Comparison of ENCODE assay signal across 23 mouse cellular contexts in the genomic region with DNA sequence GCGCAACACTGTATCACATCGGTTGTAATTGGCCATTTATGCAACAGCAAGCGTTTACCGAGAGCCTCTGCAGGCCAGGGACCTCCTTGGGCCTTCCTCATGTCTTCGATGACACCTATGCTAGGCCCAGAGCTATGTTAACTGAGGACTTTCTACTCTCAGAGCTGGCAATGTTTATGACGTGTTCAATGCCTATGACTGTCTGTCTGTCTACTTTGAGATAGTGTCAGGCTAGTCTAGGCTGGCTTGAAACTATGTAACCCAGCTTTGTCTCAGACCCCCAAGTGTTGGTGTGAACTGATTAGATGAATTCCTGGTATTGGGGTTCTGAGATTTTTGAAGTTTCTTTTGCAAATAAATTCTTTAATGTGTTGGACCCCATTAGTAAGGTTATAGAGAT.
DNase-seq lines count a peak whose midpoint lies in the region; ATAC-seq and TF ChIP-seq lines count a peak whose summit lies in the region.
"Had no signal": no experiment of that assay in that cellular context is flagged by ENCODE, and none has a peak within 500 bp of the region (broad histone marks: within the 10 kb centered on the region; RNA-seq: fewer than 3 reads in every experiment).

No protein-coding gene starts in this region.

- TF ChIP-seq POLR2A in heart, adult 2 months (IDR thresholded peaks at IDR 0.05; ENCODE audit: insufficient read depth, low read depth, low read length): no peak

- H3K4me2 ChIP-seq in heart, embryonic 12.5 days: no peak overlapping the region
- no peak overlapping the region for H3K4me2 ChIP-seq in liver, embryonic 12.5 days
- no peak overlapping the region for H3K4me2 ChIP-seq in liver, postnatal 0 days (ENCODE audit: low read depth, low read length)
- no peak overlapping the region for H3K4me2 ChIP-seq in limb, embryonic 15.5 days
- H3K4me2 ChIP-seq: embryonic facial prominence, embryonic 12.5 days; heart, embryonic 15.5 days; midbrain, embryonic 12.5 days had no signal

- WGBS in heart, embryonic 12.5 days: 79% methylated on average over 6 of the region's 6 CpGs
- WGBS in heart, adult 2 months: 88% methylated on average over 6 of the region's 6 CpGs
- 81% methylated on average over 6 of the region's 6 CpGs for WGBS in liver, embryonic 12.5 days (ENCODE audit: insufficient replicate concordance)
- WGBS in liver, postnatal 0 days (ENCODE audit: insufficient replicate concordance): 84% methylated on average over 6 of the region's 6 CpGs
- WGBS in limb, embryonic 15.5 days: 78% methylated on average over 6 of the region's 6 CpGs

- no peaks in the 10 kb centered on the region for H3K36me3 ChIP-seq in heart, embryonic 12.5 days
- H3K36me3 ChIP-seq in heart, adult 2 months (ENCODE audit: control insufficient read depth, insufficient read depth, low read length): no peaks in the 10 kb centered on the region
- peaks cover 21% of the 10 kb centered on the region for H3K36me3 ChIP-seq in liver, embryonic 12.5 days
- H3K36me3 ChIP-seq in liver, postnatal 0 days (replicated peaks; ENCODE audit: insufficient read depth, low read length): no peaks in the 10 kb centered on the region
- H3K36me3 ChIP-seq in limb, embryonic 15.5 days: no peaks in the 10 kb centered on the region
- H3K36me3 ChIP-seq: embryonic facial prominence, embryonic 12.5 days; heart, embryonic 15.5 days; midbrain, embryonic 12.5 days had no signal

- no peaks in the 10 kb centered on the region for H3K9me3 ChIP-seq in heart, embryonic 12.5 days (replicated peaks)
- no peaks in the 10 kb centered on the region for H3K9me3 ChIP-seq in liver, embryonic 12.5 days (replicated peaks)
- H3K9me3 ChIP-seq in liver, postnatal 0 days (ENCODE audit: low read length): no peaks in the 10 kb centered on the region
- no peaks in the 10 kb centered on the region for H3K9me3 ChIP-seq in limb, embryonic 15.5 days
- H3K9me3 ChIP-seq: embryonic facial prominence, embryonic 12.5 days; heart, embryonic 15.5 days; midbrain, embryonic 12.5 days had no signal

- no peaks in the 10 kb centered on the region for H3K27me3 ChIP-seq in heart, embryonic 12.5 days (replicated peaks)
- H3K27me3 ChIP-seq in heart, adult 2 months (ENCODE audit: control insufficient read depth, insufficient read depth, low read length): no peaks in the 10 kb centered on the region
- no peaks in the 10 kb centered on the region for H3K27me3 ChIP-seq in liver, embryonic 12.5 days (replicated peaks)
- no peaks in the 10 kb centered on the region for H3K27me3 ChIP-seq in liver, postnatal 0 days (ENCODE audit: insufficient read depth, low read length)
- H3K27me3 ChIP-seq in limb, embryonic 15.5 days: no peaks in the 10 kb centered on the region
- H3K27me3 ChIP-seq: embryonic facial prominence, embryonic 12.5 days; heart, embryonic 15.5 days; Patski had no signal

- 0 out of 2 replicates have a peak overlapping the region, but pooled peaks have one; percentile 1 for H3K9ac ChIP-seq in heart, embryonic 12.5 days
- no peak overlapping the region for H3K9ac ChIP-seq in heart, adult 2 months (ENCODE audit: low read depth, low read length)
- H3K9ac ChIP-seq in liver, embryonic 12.5 days: no peak overlapping the region
- no peak overlapping the region for H3K9ac ChIP-seq in liver, postnatal 0 days (replicated peaks)
- H3K9ac ChIP-seq in limb, embryonic 15.5 days: no peak overlapping the region
- H3K9ac ChIP-seq: embryonic facial prominence, embryonic 12.5 days; heart, embryonic 15.5 days; midbrain, embryonic 12.5 days had no signal

- no peak for ATAC-seq in heart, embryonic 12.5 days (ENCODE audit: insufficient number of reproducible peaks, low FRiP score)
- peak; percentile 56 for ATAC-seq in liver, embryonic 12.5 days
- ATAC-seq in liver, postnatal 0 days: no peak
- no peak for ATAC-seq in limb, embryonic 15.5 days (ENCODE audit: insufficient number of reproducible peaks, low FRiP score, low TSS enrichment, low read depth)
- ATAC-seq in megakaryocyte-erythroid progenitor cell, adult 5-6 weeks (replicated peaks; ENCODE audit: low FRiP score, low TSS enrichment, poor library complexity, severe bottlenecking): peak; percentile 45
- ATAC-seq: hindbrain, embryonic 16.5 days; Patski had no signal

- H3K4me1 ChIP-seq in heart, embryonic 12.5 days (replicated peaks): peaks cover 64% of the 10 kb centered on the region
- H3K4me1 ChIP-seq in heart, adult 2 months (ENCODE audit: control insufficient read depth, insufficient read depth, low read length): peaks cover 14% of the 10 kb centered on the region
- H3K4me1 ChIP-seq in liver, embryonic 12.5 days: peaks cover 92% of the 10 kb centered on the region
- peaks cover 13% of the 10 kb centered on the region for H3K4me1 ChIP-seq in liver, postnatal 0 days (ENCODE audit: insufficient read depth)
- H3K4me1 ChIP-seq in limb, embryonic 15.5 days: peaks cover 51% of the 10 kb centered on the region

- DNase-seq in heart, adult 2 months: no peak
- no peak for DNase-seq in liver, postnatal 0 days
- DNase-seq in heart, postnatal 25 days (ENCODE audit: low spot score): no peak
- DNase-seq: adrenal gland, postnatal 36 days; cerebellum, adult 11 months; gastrocnemius, postnatal 25 days; heart, postnatal 4 days; kidney, adult 11 months; layer of hippocampus, adult 9-11 months; lung, adult 18-20 months; lung, postnatal 10 days; thymus, postnatal 14 days had no signal

- H3K4me3 ChIP-seq in heart, embryonic 12.5 days: no peak overlapping the region
- no peak overlapping the region for H3K4me3 ChIP-seq in heart, adult 2 months
- H3K4me3 ChIP-seq in liver, embryonic 12.5 days: no peak overlapping the region
- no peak overlapping the region for H3K4me3 ChIP-seq in liver, postnatal 0 days (ENCODE audit: low read depth, low read length)
- H3K4me3 ChIP-seq in limb, embryonic 15.5 days: no peak overlapping the region
- H3K4me3 ChIP-seq: embryonic facial prominence, embryonic 12.5 days; erythroblast, embryonic 14.5 days; heart, embryonic 15.5 days; midbrain, embryonic 12.5 days had no signal

- no peak overlapping the region for H3K27ac ChIP-seq in heart, embryonic 12.5 days (ENCODE audit: poor library complexity, severe bottlenecking)
- no peak overlapping the region for H3K27ac ChIP-seq in heart, adult 2 months
- H3K27ac ChIP-seq in liver, embryonic 12.5 days: no peak overlapping the region
- H3K27ac ChIP-seq in liver, postnatal 0 days (ENCODE audit: low read depth): no peak overlapping the region
- H3K27ac ChIP-seq in limb, embryonic 15.5 days: peak overlapping the region; percentile 34; the same call in 1 of the 2 replicates
- H3K27ac ChIP-seq: heart, embryonic 15.5 days; kidney, postnatal 0 days; midbrain, embryonic 12.5 days had no signal

- peaks cover 2% of the 10 kb centered on the region for H3K79me2 ChIP-seq in heart, adult 2 months (replicated peaks; ENCODE audit: control insufficient read depth, insufficient read depth, low read length)

- TF ChIP-seq CTCF in heart, adult 2 months (IDR thresholded peaks at IDR 0.05): no peak
- TF ChIP-seq CTCF in liver, postnatal 0 days (IDR thresholded peaks at IDR 0.05; ENCODE audit: low read depth): no peak

- intact Hi-C loops in heart, adult 2 months (cut with DNase I): no loop called here
- intact Hi-C loops in heart, postnatal 25 days (cut with DNase I): no loop called here

- TF ChIP-seq EP300 in heart, adult 2 months (IDR thresholded peaks at IDR 0.05; ENCODE audit: insufficient read depth, low read depth, low read length): no peak
- no peak for TF ChIP-seq EP300 in liver, postnatal 0 days (IDR thresholded peaks at IDR 0.05; ENCODE audit: low read depth)

Comparison
In these comparisons a context has a peak if more than half of its experiments do, and no peak if none do; other contexts are left out.
1. ATAC-seq: peak in liver, embryonic 12.5 days (single experiment) and megakaryocyte-erythroid progenitor cell, adult 5-6 weeks (single experiment); none in heart, embryonic 12.5 days (single experiment), liver, postnatal 0 days (single experiment) and limb, embryonic 15.5 days (single experiment).